Mouse (Mus musculus) layer of hippocampus, adult 9-10 months (tissue): ENCODE measurements at regions not wholly inside any gene's neighbourhood (a gene's known extent, or its start where the extent isn't known, plus 50 kb on each side); places are given as distances from the start of the nearest gene placed in this dataset.

ENCODE experiments used
- DNase-seq: peaks from one replicate; pipeline ENCODE4 v3.0.0; 2022; ENCODE audit warnings: low spot score

DNA sequence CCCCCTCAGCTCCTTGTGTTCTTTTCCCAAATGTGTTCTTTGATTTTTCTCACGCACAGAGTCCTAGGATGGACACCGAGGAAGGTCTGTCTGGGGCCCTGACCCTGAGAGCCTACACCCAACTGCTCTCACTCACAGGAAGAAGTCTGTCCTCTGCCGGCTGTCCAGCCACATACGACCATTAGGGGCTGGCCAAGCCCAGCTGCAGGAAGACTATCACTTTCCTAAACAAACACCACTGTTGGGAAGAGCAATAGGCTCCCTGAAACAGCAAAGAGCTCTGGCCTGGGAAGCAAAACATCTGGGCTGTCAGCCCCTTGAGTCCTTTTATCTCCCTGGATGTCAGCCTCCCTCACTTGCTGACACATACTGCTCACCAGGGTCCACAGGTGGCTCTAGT, 224.8 kb upstream of the Far2 start:
- DNase-seq, result no peak

DNA sequence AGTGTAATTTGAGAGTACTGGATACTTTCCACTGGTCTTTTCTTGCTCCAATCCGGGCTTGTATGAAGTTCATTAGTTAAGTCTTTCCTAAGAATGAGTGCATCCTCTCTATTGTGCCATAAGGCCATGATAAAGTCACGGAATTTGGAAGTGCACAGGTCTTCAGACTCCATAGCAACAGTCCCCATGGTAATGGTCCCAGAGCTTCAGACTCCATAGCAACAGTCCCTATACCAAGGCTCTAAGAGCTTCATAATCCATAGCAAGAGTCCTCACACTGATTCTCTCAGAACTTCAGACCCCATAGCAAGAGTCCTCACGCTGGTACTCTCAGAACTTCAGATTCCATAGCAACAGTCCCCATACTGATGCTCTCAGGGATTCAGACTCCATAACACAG, 214.5 kb upstream of the Far2 start:
- no peak for DNase-seq

DNA sequence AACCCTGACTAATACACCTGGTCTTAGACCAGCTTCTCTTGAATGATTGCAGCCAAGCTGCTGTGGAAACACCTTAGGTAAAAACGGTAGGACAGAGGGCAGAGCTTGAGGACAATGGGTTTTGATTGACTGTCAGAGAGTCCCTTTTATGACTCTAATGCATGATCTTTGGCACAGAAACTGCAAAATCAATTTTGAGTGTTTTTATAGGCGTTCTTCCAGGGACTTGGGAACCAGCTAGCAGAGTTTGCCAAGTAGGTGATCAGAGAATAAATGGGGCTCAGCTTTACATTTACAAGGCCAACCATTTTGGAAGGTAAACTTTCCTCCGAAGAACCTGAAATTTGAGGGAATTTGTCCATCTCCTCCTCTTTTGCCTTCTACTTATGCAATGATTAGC, 213.6 kb upstream of the Far2 start:
- DNase-seq, result no peak

DNA sequence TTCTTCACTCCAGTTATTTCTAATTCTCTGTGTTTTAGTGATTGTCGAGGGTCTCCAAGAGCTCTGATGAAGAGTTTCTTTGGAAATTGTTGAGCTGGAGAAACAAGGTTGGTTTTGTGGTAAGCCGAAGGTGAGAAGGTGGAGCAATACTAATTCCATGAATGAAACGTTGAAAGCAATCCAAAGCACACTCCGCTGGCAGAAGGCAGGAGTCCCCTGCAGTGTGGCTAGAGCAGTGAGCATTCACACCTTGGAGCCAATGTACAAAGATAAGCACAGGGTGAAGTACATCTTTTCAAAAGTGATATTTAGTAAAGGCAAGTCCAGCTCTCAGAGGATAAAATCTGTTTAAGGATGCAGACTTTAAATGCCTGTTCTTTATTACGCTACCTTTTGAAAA, 208.2 kb upstream of the Far2 start:
- DNase-seq, result no peak

DNA sequence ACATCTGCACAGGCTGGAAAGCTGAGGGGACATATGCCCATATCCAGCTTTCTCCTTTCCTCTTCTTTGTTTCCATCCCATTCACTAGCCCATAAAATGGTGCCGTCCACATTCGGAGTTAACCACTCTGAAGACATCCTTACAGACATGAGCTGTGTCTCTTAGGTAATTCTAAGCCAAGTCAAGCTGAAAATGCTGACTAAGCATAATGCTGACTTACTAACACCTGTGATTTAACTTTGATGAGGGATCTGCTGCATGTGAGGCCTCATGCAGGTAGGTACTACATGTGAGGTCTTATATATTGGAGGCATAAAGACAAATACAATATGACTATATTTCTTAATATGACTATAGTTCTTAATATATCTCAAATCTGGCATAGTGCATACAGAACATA, 197.1 kb upstream of the Far2 start:
- DNase-seq, result no peak

DNA sequence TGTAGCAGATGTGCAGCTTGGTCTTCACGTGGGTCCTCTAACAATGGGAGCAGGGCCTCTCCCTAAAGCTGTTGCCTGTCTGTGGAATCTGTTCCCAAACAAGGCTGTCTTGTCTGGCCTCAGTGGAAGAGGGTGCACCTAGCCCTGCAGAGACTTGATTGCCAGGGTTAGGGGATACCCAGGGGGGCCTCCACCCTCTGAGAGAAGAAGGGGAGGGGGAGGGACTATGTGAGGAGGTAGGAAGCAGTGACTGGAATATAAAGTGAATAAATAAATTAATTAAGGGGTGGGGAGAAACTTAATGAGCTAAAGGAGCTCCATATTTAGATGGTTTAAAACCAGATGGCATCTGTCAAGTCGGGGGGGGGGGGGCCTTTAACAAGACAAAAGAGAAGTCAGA, 185.9 kb upstream of the Far2 start:
- no peak for DNase-seq

DNA sequence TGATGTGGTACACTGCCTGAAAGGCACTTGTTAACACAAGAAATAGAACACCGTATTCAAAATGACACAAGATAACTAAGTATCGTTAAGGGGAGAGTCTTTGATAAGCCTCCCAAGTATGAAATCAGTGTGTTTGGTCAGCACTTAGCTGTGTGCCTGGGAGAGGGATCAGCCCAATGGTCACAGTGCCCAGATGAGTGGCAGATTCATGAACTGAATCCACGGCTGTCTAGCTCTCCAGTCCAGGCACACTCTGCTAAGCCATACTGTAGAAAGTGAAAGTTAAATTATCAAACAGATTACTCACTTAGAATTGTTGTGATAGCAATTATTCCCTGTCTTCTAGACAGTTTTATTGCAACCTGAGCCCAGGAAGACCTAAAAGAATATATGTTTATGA, 176.0 kb upstream of the Far2 start:
- DNase-seq, result no peak

DNA sequence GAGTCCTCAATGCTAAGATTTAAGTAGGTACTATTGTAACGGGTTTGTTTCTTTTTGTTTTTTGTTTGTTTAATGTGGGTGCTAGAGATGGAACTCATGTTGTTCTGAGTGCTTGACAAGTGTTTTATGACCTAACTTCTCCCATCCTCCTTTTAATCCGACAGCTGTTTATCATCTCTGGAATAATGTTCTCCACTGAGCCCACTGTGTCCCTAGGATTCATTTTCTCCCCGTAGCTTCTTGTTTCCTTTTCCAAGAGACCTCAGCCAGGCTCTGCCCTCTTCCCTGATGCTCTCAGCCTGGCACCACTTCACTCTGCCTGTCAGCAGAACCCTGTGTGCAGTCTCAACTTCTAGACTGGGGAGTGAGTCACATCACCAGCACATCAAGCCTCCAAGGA, 173.9 kb upstream of the Far2 start:
- no peak for DNase-seq

DNA sequence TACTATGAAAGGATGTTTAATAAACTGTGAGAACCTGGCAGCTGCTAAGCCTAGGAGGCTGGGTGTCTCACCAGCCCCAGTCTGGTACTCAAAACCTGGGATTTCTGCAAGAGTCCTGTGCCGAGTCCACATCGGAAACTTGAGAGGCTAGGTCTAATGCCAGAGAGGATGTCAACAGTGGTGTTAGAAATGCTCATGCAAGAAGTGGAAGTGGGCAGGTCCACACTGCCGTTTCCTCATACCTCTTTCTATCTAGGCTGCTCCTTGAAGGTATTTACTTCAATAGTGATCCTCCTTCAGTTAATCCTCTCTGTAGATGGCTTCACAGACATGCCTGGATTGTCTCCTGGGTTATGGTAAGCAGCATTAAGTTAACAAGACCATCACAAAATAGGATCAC, 168.6 kb upstream of the Far2 start:
- DNase-seq, result no peak

DNA sequence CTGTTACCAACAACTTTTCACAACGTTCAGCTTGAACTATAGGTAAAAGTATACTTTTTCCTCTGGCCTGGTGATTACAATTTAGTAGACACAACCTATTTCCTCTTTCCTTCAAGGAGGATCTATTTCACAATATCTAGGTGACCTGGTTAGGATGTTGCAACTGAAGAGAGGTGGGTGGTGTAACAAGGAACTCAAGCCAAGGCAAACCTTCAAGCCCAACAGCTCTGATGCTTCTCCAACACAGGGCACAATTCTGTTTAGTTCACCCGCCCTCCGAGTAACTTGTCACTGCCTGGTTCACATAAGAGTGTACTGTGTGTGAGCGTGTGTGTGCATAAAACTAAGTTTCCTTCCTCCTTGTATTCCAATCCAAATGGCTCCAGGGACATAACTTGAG, 161.2 kb upstream of the Far2 start:
- no peak for DNase-seq

DNA sequence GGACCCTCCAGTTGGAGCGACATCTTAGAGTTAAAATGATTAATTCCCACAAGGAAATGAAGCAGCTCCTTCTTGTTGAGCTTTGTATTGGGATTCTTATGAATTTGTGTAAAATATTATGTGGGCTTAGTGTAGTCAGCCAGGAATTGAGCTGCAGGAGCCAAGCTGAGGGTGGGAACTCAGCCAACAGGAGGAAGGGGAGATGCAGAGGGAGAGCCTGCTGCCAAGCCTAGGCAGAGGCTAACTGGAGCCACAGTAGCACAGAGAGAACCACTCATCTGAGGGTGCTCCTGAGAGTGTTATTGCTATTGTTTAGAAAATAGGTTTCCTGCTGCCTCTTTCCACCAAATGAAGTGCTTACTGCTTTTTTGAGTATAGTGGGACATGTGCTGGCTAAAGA, 127.4 kb upstream of the Far2 start:
- no peak for DNase-seq

DNA sequence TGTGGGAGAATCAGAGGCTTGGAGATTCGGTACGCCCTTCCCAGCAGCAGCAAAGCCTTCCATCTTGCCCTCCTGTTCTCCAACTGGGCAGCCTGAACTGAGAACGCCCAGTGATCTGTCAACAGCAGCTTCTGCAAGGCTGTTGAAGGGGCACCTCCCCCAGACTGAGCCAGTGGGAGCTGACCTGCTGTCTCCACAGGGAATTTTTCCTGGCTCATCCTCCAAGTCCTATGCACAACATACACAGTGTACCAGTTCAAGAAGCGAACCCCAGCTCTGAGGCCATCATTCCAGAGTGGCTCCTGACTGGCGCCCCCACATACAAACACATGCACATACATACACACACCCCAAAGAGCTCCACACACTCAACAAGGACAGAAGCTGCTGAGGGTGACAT, 126.0 kb upstream of the Far2 start:
- DNase-seq, result no peak

DNA sequence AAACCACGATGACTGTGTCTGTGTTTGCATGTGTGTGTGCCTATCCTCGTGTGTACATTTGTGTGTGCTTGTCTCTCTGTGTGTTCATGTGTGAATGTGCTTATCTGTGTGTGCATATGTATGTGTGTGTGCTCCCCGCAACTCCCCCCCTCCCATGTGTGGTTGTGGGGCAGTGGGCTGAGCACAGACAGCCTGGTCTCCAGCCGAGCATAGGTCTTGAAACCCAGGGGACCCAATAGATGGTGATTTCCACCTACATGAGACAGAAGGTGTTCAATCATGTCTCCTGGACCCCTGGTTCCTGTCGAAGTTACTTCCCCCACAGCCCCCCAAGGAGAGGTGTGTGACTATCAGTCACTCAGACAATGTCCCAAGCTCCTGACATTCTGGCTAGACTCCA, 124.6 kb upstream of the Far2 start:
- no peak for DNase-seq

DNA sequence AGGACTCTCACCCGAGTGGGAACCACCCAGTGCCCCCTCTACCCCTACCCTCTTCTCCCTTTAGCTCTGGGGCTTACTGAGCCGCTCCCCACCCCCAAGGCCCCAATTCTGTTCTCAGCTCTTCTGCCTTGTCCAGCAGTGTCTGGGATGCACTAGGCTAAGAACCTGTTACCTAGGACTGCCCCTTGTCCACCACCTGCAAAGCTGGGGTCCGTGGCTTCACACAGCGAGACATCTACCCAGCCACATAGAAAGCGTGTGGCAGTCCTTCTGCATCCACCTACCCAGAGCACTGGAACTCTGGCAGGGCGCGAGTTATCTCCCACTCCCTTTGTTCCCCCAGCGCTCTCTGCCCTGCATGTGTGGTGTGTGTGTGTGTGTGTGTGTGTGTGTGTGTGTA, 123.8 kb upstream of the Far2 start:
- no peak for DNase-seq

DNA sequence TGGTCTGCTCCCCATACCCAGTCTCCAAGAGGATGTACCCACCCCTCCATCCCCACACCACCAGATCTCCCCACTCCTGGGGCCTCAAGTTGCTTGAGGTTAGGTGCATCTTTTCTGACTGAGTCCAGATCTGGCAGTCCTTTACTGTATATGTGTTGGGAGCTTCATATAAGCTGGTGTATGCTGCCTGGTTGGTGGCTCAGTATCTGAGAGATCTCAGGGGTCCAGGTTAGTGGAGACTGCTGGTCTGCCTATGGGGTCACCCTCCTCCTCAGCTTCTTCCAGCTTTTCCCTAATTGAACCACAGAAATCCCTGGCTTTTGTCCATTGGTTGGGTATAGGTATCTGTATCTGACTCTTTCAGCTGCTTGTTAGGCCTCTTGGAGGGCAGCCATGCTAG, 118.1 kb upstream of the Far2 start:
- no peak for DNase-seq

DNA sequence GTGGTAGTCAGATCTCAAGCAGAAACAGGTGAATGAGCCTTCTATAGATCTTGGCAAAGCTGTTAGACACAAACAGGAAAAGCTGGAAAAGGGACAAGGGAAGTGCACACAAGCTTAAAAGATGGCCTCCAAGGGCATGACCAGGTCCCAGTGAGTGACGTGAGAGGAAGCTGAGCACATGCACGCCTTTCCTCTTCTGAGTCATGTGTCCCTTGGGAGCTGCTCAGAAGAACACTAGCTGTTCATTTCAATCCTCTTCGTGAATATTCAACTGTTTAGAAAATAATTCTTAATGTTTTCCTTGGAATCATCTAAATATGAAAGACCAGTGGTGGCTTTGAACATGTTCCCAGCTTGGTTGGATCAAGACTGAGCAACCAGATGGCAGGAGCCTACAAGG, 103.0 kb upstream of the Far2 start:
- DNase-seq, result no peak

DNA sequence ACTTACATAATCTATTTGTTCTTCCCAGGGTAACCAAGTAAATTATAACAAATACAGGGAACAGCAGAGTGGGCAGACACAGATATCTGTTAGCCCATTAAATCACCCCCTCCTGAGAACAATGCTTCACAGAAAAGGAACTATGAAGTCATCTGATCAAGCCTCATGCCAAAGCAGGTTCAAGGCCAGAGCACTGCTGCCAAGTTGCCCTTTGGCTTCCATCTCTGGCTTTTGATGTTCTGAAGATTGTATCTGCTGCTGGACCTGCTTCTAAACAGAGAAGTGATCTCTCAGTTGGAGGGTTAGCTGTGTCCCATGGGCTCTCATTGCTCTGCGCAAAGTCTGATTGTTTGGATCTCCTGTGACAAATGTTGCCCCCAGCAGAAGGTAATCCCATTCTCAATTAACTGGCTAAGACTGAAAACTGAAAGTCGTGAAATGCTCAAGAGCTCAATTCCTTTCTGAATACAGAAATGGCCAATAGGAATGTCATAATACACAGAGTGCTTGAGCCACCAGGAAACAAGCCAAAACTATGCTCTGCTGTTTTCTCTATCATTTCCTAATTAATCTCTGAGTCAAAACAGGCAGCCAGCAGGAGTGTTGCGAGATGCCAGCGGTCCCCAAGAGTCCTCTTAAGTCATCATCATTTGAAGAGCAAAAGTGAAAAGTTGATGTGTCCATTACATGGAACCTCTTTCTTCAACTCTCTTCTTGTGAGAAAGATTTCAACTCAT, 102.0 kb upstream of the Far2 start:
- DNase-seq, result no peak

DNA sequence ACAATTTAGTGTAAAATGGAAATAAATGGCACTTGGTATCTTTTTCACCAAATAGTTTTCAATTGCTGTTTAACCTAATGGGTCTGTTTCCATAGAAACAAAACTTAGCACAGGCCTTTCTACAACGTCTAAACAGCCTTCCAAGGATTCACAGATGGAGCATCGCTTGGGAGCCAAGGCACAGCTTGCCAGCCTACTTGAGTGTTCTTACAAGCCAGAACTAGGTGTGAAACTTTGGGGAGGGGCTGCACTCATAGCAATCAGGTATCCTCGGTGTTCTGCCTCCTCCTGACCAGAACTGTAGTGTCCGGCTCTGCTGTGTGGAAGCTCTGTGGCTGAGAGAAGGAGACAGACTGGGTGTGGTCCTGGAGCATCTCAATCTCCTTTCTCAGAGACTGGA, 99.1 kb upstream of the Far2 start:
- peak; percentile 46 for DNase-seq

DNA sequence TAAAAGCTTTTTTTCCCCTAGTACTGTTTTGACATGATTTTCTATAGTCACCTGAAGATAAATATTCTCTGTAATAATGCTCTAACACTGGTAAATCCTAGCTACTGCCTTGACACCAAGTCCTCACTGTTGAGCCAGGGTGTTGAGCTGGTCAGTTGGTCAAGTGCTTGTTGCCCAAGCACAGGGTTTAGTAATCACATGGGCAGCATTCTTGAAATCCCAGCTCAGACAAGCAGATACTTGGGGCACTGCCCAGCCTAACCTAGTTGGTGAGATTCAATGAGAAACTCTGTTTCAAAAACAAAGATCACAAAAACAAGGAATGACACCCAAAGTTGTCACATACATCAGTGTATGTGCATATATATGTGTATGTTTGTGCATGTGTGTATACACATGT, 95.4 kb upstream of the Far2 start:
- no peak for DNase-seq

DNA sequence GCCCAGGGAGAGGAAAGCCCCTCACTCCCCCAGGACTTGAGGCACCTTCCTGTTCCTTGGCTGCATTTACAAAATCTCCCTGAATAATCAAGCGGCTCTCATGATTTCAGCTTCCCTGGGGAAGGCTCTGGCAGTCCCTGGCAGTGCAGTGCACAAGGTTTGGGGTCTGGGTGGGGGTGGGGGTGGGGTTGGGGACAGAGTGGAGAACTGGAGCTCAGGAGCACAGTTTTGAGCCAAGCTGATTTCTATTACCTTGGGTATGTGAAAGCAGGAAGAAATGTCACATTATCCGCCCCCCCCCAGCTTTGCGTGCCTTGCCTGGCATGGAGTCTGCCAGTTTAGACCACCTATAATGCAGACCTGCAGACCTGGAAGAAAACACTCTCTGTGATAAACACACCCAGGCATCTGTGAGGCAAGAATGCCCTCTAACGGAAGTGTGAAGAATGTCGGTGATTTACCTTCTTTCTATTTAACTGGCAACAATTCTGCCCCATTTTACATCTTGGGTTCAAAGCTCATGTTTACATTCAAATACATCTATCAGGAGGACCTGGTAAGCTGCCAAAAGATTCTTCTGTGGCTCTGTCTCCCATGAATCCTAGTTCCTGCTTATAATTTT, 93.9 kb upstream of the Far2 start:
- no peak for DNase-seq

DNA sequence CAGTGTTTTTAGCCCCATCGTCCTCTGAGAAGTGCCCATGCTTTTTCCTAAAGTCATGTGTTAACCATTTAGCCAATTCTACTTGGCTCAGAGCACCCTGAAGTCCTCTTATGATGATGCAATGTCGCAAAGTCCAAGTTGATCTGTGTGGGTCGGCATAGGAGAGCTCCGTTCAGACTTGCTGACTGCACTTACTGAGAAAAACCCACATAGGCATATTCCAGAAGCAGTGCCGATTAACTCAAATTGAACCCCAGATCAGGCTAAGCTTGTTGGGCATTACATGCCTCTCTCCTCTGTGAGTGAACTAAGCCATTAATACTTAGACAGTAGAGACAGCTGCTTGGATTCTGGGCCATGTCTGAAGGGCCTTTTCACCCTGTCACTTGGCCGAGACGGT, 93.3 kb upstream of the Far2 start:
- DNase-seq, result no peak

DNA sequence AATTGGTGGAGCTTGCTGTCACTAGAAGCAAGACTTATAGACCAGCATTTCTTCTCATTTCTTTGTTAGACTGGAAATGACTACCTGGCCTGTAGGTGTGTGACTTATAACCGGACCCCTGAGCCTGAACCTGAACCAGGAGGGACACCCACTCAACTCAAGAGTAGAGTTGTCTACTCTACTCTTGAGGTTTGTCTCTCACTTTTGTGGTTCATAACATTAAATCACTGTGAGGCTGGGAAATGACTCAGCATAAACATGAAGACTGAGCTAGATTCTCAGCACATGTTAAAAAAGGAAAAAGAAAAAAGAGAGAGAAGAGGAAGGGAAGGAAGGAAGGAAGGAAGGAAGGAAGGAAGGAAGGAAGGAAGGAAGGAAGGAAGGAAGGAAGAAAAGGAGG, 92.8 kb upstream of the Far2 start:
- no peak for DNase-seq

DNA sequence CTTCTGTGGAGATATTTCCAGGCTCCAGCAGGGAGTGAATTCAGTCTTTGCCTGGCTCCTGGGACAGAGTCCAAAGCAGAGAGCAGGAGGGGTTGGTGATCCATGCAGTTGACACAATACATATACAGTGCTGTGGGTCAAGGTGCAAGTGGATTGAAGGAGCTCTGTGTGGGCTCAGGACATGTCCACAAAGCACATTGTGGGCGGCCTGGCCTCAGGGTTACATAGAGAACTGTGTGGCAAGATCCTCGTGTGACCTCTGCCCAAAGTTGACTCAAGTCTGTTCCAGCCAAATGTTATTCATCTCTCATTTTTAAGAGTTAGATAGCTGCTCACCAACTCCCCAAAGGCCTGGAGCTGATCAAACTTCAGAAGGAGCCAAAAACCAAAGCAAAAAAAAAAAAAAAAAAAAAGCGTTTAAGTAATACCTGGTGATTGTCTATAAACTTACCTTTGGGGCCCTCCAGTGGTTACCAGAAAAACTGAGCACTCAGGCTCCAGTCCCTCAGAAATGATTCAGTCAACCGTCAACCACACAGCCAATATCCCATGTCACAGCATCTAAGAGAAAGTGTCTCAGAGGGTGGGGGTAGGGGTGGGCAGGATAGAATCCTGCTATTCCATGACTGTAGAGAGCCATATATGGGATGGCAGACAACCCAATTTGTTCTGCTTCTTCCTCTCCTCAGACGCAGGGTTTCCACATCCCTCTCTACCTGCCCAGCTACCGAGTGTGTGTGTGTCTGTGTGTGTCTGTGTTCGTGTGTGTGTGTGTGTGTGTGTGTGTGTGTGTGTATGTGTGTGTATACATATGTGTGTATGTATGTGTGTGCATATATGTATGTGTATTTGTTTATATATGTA, 91.9 kb upstream of the Far2 start:
- no peak for DNase-seq
